Mouse (Mus musculus) liver, adult 2 months (tissue): Measurements from ENCODE around the gene Pold3.

Experiments
- CTCF ChIP-seq: fragments of 200-500 bp; IDR thresholded peaks from 2 replicates; pipeline ENCODE4 v1.5.1; 2011; ENCODE audit warnings: low read depth, low read length, control low read depth
- POLR2A ChIP-seq: fragments of 200-500 bp; IDR thresholded peaks from 2 replicates; pipeline ENCODE4 v1.6.1; 2011; ENCODE audit warnings: low read length, control low read depth; ENCODE audit not compliant: insufficient read depth; ENCODE audit errors: extremely low read depth

GRCm38 (mm10) chr7:100076296-100076695, 45.1 kb downstream of the Pold3 start:
- TF ChIP-seq CTCF, result no peak
- TF ChIP-seq POLR2A, result no peak
